Mouse (Mus musculus): ENCODE data around the gene Stx4a. TPM values are rescaled to one million over a fixed set of nuclear protein-coding genes. Genes with fewer than 3 reads are reported as not detected.

Gene Stx4a
- polyA plus RNA-seq, 1 experiment from 2014 or later = 28.5 TPM

GRCm38 (mm10) chr7:127801010-127801621 is 23.0 kb upstream of the Stx4a start:
- 90% methylated on average over 8 of the region's 8 CpGs for WGBS

GRCm38 (mm10) chr7:127802313-127802712 is 21.8 kb upstream of the Stx4a start:
- no peaks in the 10 kb centered on the region for H3K9me3 ChIP-seq (replicated peaks)
- WGBS = 93% methylated on average over 17 of the region's 17 CpGs
- H3K27me3 ChIP-seq (ENCODE audit: low read depth, poor library complexity, severe bottlenecking) = no peaks in the 10 kb centered on the region
- H3K27ac ChIP-seq = no peak overlapping the region
- H3K4me1 ChIP-seq = peaks cover 12% of the 10 kb centered on the region
- H3K36me3 ChIP-seq = peaks cover 71% of the 10 kb centered on the region
- H3K4me3 ChIP-seq = no peak overlapping the region
- no peak for DNase-seq (ENCODE audit: low spot score)

More at GRCm38 (mm10) chr7:127801010-127801621, 23.0 kb upstream of the Stx4a start:
- Histone ChIP-seq H3K4me3 (0 out of 2 replicates have a peak overlapping the region, but pooled peaks have one; percentile 22), H3K36me3 (peaks cover 81% of the 10 kb centered on the region), H3K9me3 (replicated peaks) (no peaks in the 10 kb centered on the region), H3K27me3 (ENCODE audit: low read depth, poor library complexity, severe bottlenecking) (no peaks in the 10 kb centered on the region), H3K27ac (no peak overlapping the region), H3K4me1 (peaks cover 12% of the 10 kb centered on the region)
- DNase-seq (ENCODE audit: low spot score) = no peak

- peaks cover 56% of the 10 kb centered on the region for H3K36me3 ChIP-seq
- H3K4me1 ChIP-seq = no peaks in the 10 kb centered on the region
- no peak for DNase-seq (ENCODE audit: low spot score)
- no peaks in the 10 kb centered on the region for H3K9me3 ChIP-seq (replicated peaks)
- no peak overlapping the region for H3K4me3 ChIP-seq
- no peaks in the 10 kb centered on the region for H3K27me3 ChIP-seq (ENCODE audit: low read depth, poor library complexity, severe bottlenecking)
- 84% methylated on average over 5 of the region's 5 CpGs for WGBS
- no peak overlapping the region for H3K27ac ChIP-seq
These were observed 15.3 kb upstream of the Stx4a start for GRCm38 (mm10) chr7:127808821-127809220.

- H3K36me3 ChIP-seq = peaks cover 57% of the 10 kb centered on the region
- no peaks in the 10 kb centered on the region for H3K27me3 ChIP-seq (ENCODE audit: low read depth, poor library complexity, severe bottlenecking)
- H3K27ac ChIP-seq = no peak overlapping the region
- H3K9me3 ChIP-seq (replicated peaks) = no peaks in the 10 kb centered on the region
- no peaks in the 10 kb centered on the region for H3K4me1 ChIP-seq
- no peak for DNase-seq (ENCODE audit: low spot score)
- WGBS = 92% methylated on average over 1 of the region's 1 CpGs
- H3K4me3 ChIP-seq = no peak overlapping the region
These were observed 14.2 kb upstream of the Stx4a start for GRCm38 (mm10) chr7:127809846-127810245.

- Histone ChIP-seq H3K36me3 (peaks cover 63% of the 10 kb centered on the region), H3K9me3 (replicated peaks) (no peaks in the 10 kb centered on the region), H3K27ac (no peak overlapping the region), H3K27me3 (ENCODE audit: low read depth, poor library complexity, severe bottlenecking) (no peaks in the 10 kb centered on the region), H3K4me3 (no peak overlapping the region), H3K4me1 (no peaks in the 10 kb centered on the region)
- no peak for DNase-seq (ENCODE audit: low spot score)
- WGBS = 82% methylated on average over 10 of the region's 10 CpGs
These were observed 13.4 kb upstream of the Stx4a start for GRCm38 (mm10) chr7:127810650-127811049.

GRCm38 (mm10) chr7:127811240-127811639 is 12.9 kb upstream of the Stx4a start:
- Histone ChIP-seq H3K27ac (no peak overlapping the region), H3K36me3 (peaks cover 63% of the 10 kb centered on the region), H3K4me3 (no peak overlapping the region), H3K4me1 (no peaks in the 10 kb centered on the region), H3K9me3 (replicated peaks) (no peaks in the 10 kb centered on the region), H3K27me3 (ENCODE audit: low read depth, poor library complexity, severe bottlenecking) (no peaks in the 10 kb centered on the region)
- DNase-seq (ENCODE audit: low spot score) = no peak
- WGBS = 81% methylated on average over 4 of the region's 4 CpGs

- no peaks in the 10 kb centered on the region for H3K4me1 ChIP-seq
- no peak overlapping the region for H3K4me3 ChIP-seq
- H3K27ac ChIP-seq = no peak overlapping the region
- H3K9me3 ChIP-seq (replicated peaks) = no peaks in the 10 kb centered on the region
- H3K27me3 ChIP-seq (ENCODE audit: low read depth, poor library complexity, severe bottlenecking) = no peaks in the 10 kb centered on the region
- DNase-seq (ENCODE audit: low spot score) = no peak
- 88% methylated on average over 3 of the region's 3 CpGs for WGBS
- peaks cover 63% of the 10 kb centered on the region for H3K36me3 ChIP-seq
These were observed 11.8 kb upstream of the Stx4a start for GRCm38 (mm10) chr7:127812292-127812691.

- H3K36me3 ChIP-seq = peaks cover 64% of the 10 kb centered on the region
- no peaks in the 10 kb centered on the region for H3K4me1 ChIP-seq
- no peak overlapping the region for H3K27ac ChIP-seq
- no peaks in the 10 kb centered on the region for H3K9me3 ChIP-seq (replicated peaks)
- DNase-seq (ENCODE audit: low spot score) = no peak
- WGBS = 82% methylated on average over 4 of the region's 4 CpGs
- no peaks in the 10 kb centered on the region for H3K27me3 ChIP-seq (ENCODE audit: low read depth, poor library complexity, severe bottlenecking)
- no peak overlapping the region for H3K4me3 ChIP-seq
These were observed 10.3 kb upstream of the Stx4a start for GRCm38 (mm10) chr7:127813821-127814220.

GRCm38 (mm10) chr7:127814241-127814921 is 9.7 kb upstream of the Stx4a start:
- 85% methylated on average over 19 of the region's 19 CpGs for WGBS
- H3K36me3 ChIP-seq = peaks cover 59% of the 10 kb centered on the region
- H3K9me3 ChIP-seq (replicated peaks) = no peaks in the 10 kb centered on the region
- DNase-seq (ENCODE audit: low spot score) = no peak
- H3K4me3 ChIP-seq = no peak overlapping the region
- H3K27me3 ChIP-seq (ENCODE audit: low read depth, poor library complexity, severe bottlenecking) = no peaks in the 10 kb centered on the region
- H3K4me1 ChIP-seq = no peaks in the 10 kb centered on the region
- no peak overlapping the region for H3K27ac ChIP-seq

GRCm38 (mm10) chr7:127815116-127815665 is 8.9 kb upstream of the Stx4a start:
- Histone ChIP-seq H3K27ac (no peak overlapping the region), H3K27me3 (ENCODE audit: low read depth, poor library complexity, severe bottlenecking) (no peaks in the 10 kb centered on the region), H3K4me3 (no peak overlapping the region), H3K4me1 (no peaks in the 10 kb centered on the region), H3K36me3 (peaks cover 51% of the 10 kb centered on the region), H3K9me3 (replicated peaks) (no peaks in the 10 kb centered on the region)
- WGBS = 90% methylated on average over 15 of the region's 15 CpGs
- no peak for DNase-seq (ENCODE audit: low spot score)

GRCm38 (mm10) chr7:127815954-127816821 is 7.9 kb upstream of the Stx4a start:
- no peaks in the 10 kb centered on the region for H3K27me3 ChIP-seq (ENCODE audit: low read depth, poor library complexity, severe bottlenecking)
- no peaks in the 10 kb centered on the region for H3K9me3 ChIP-seq (replicated peaks)
- H3K4me3 ChIP-seq = no peak overlapping the region
- DNase-seq (ENCODE audit: low spot score) = no peak
- peaks cover 6% of the 10 kb centered on the region for H3K4me1 ChIP-seq
- H3K36me3 ChIP-seq = peaks cover 41% of the 10 kb centered on the region
- no peak overlapping the region for H3K27ac ChIP-seq
- WGBS = 68% methylated on average over 15 of the region's 15 CpGs

- Histone ChIP-seq H3K27ac (no peak overlapping the region), H3K36me3 (peaks cover 34% of the 10 kb centered on the region), H3K9me3 (replicated peaks) (no peaks in the 10 kb centered on the region), H3K4me3 (no peak overlapping the region), H3K4me1 (peaks cover 15% of the 10 kb centered on the region), H3K27me3 (ENCODE audit: low read depth, poor library complexity, severe bottlenecking) (no peaks in the 10 kb centered on the region)
- WGBS = 70% methylated on average over 7 of the region's 7 CpGs
- no peak for DNase-seq (ENCODE audit: low spot score)
These were observed 7.0 kb upstream of the Stx4a start for GRCm38 (mm10) chr7:127817053-127817452.

GRCm38 (mm10) chr7:127817776-127818175 is 6.3 kb upstream of the Stx4a start:
- H3K27ac ChIP-seq = no peak overlapping the region
- H3K4me1 ChIP-seq = peaks cover 21% of the 10 kb centered on the region
- no peak overlapping the region for H3K4me3 ChIP-seq
- H3K36me3 ChIP-seq = peaks cover 28% of the 10 kb centered on the region
- WGBS = 96% methylated on average over 5 of the region's 5 CpGs
- DNase-seq (ENCODE audit: low spot score) = no peak
- no peaks in the 10 kb centered on the region for H3K9me3 ChIP-seq (replicated peaks)
- H3K27me3 ChIP-seq (ENCODE audit: low read depth, poor library complexity, severe bottlenecking) = no peaks in the 10 kb centered on the region
